Mouse (Mus musculus) limb, embryonic 14.5 days (tissue): ENCODE measurements around the gene Tpst1. TPM values are rescaled to one million over a fixed set of nuclear protein-coding genes. Genes with fewer than 3 reads are reported as not detected.

Experiments
- ATAC-seq: fragments of 200-750 bp; cut with Nextera tagmentation; 2 replicates; pipeline ENCODE4 v1.8.0; 2017; ENCODE audit warnings: low read depth, moderate number of reproducible peaks, moderate TSS enrichment; ENCODE audit not compliant: low FRiP score
- DNase-seq: peaks from one replicate; pipeline ENCODE4 v3.0.0-alpha.2; 2015; ENCODE audit warnings: low spot score
- H3K27ac ChIP-seq: fragments of 300-500 bp; sonication (generic); replicated peaks from 2 replicates; pipeline ENCODE4 v1.5.1; 2014; ENCODE audit warnings: low read depth, mild to moderate bottlenecking, low read length, moderate library complexity, mixed read lengths
- H3K27me3 ChIP-seq: fragments of 300-500 bp; sonication (generic); 2 replicates; pipeline ENCODE4 v1.6.1; 2014; ENCODE audit warnings: low read length, mixed read lengths; ENCODE audit not compliant: control insufficient read depth, insufficient read depth
- H3K36me3 ChIP-seq: fragments of 300-500 bp; sonication (generic); 2 replicates; pipeline ENCODE4 v1.6.1; 2014; ENCODE audit warnings: mild to moderate bottlenecking, low read length, moderate library complexity, mixed read lengths; ENCODE audit not compliant: control insufficient read depth, insufficient read depth
- H3K4me1 ChIP-seq: fragments of 300-500 bp; sonication (generic); 2 replicates; pipeline ENCODE4 v1.6.1; 2014; ENCODE audit warnings: antibody characterized with exemption, low read length, mixed read lengths; ENCODE audit not compliant: control insufficient read depth, insufficient read depth
- H3K4me2 ChIP-seq: fragments of 300-500 bp; sonication (generic); replicated peaks from 2 replicates; pipeline ENCODE4 v1.6.1; 2014; ENCODE audit warnings: low read depth, mild to moderate bottlenecking, low read length, moderate library complexity; ENCODE audit not compliant: severe bottlenecking
- H3K4me3 ChIP-seq: fragments of 300-500 bp; sonication (generic); replicated peaks from 2 replicates; pipeline ENCODE4 v1.5.1; 2014; ENCODE audit warnings: low read length
- H3K9ac ChIP-seq: fragments of 300-500 bp; sonication (generic); 2 replicates; pipeline ENCODE4 v1.6.1; 2014; ENCODE audit warnings: mild to moderate bottlenecking, low read depth, low read length, moderate library complexity; ENCODE audit not compliant: severe bottlenecking
- H3K9me3 ChIP-seq: fragments of 300-500 bp; sonication (generic); 2 replicates; pipeline ENCODE4 v1.6.1; 2016; ENCODE audit warnings: low read length; ENCODE audit not compliant: control insufficient read depth
- POLR2A ChIP-seq: fragments of 200-500 bp; IDR thresholded peaks from 2 replicates; pipeline ENCODE4 v1.8.0; 2012; ENCODE audit warnings: inconsistent platforms, mild to moderate bottlenecking, moderate library complexity, borderline replicate concordance; ENCODE audit not compliant: insufficient read depth, insufficient read length; ENCODE audit errors: extremely low read depth
- WGBS: fragments of 180-500 bp; shearing (Covaris S2); extraction: QIAGEN DNeasy Blood & Tissue Kit; methylation state at CpG from one replicate; pipeline ENCODE4 v1.1.7; 2014; 5-methylcytosine and 5-hydroxymethylcytosine counted together
- polyA plus RNA-seq, 2 experiments: library from polyadenylated mRNA; depleted of rRNA in 1 of 2; stranded (reverse) in 1 of 2; unstranded in 1 of 2; fragments of >200 nt; fragmentation: Nextera tagmentation in 1 of 2; extraction: Ambion mirVana in 1 of 2; gene quantifications; 2 replicates each; pipeline versions ENCODE4 v1.2.1 to v1.2.3; 2012 to 2014

The Tpst1 gene
- polyA plus RNA-seq (2012; rRNA removed): 59.3 and 68.2 TPM in 2 replicates
- 114 and 117 TPM in 2 replicates for polyA plus RNA-seq (2014; fragmentation: Nextera tagmentation; extraction: Ambion mirVana)

GRCm38 (mm10) chr5:130073026-130073425 is at the start of gene Tpst1:
TSS of gene Tpst1 (plus strand) at chr5:130073326.
- Histone ChIP-seq H3K4me2 (no peak within 1 kb of the TSS), H3K9me3 (no peaks in the 10 kb centered on the region), H3K27ac (no peak within 1 kb of the TSS), H3K4me1 (0 out of 2 replicates have a peak, but pooled peaks cover 1% of the 10 kb centered on the region), H3K27me3 (no peaks in the 10 kb centered on the region), H3K36me3 (no peaks in the 10 kb centered on the region), H3K4me3 (no peak within 1 kb of the TSS), H3K9ac (no peak within 1 kb of the TSS)
- no peak for ATAC-seq
- WGBS: 94% methylated on average over 6 of the region's 6 CpGs
- no peak for DNase-seq
- TF ChIP-seq POLR2A: no peak

- TF ChIP-seq POLR2A: no peak
- no peaks in the 10 kb centered on the region for H3K27me3 ChIP-seq
- peak; percentile 93 for ATAC-seq
- H3K4me1 ChIP-seq: peaks cover 5% of the 10 kb centered on the region
- peak overlapping the region; percentile 66 for H3K4me2 ChIP-seq
- peak overlapping the region; percentile 11; the same call in 1 of the 2 replicates for H3K27ac ChIP-seq
- no peaks in the 10 kb centered on the region for H3K36me3 ChIP-seq
- H3K4me3 ChIP-seq: peak overlapping the region; percentile 51
- DNase-seq: peak; percentile 93
- no peaks in the 10 kb centered on the region for H3K9me3 ChIP-seq
- WGBS: under 1% methylated on average over 30 of the region's 32 CpGs
- H3K9ac ChIP-seq: peak overlapping the region; percentile 54
Measured at GRCm38 (mm10) chr5:130023767-130024539, 49.2 kb upstream of the Tpst1 start.

GRCm38 (mm10) chr5:130027134-130027533 is 46.0 kb upstream of the Tpst1 start:
- no peak for DNase-seq
- Histone ChIP-seq H3K9ac (no peak overlapping the region), H3K9me3 (no peaks in the 10 kb centered on the region), H3K27me3 (no peaks in the 10 kb centered on the region), H3K4me1 (no peaks in the 10 kb centered on the region; the same call in 1 of the 2 replicates), H3K36me3 (no peaks in the 10 kb centered on the region), H3K4me2 (no peak overlapping the region), H3K27ac (no peak overlapping the region), H3K4me3 (no peak overlapping the region)
- no peak for TF ChIP-seq POLR2A
- no peak for ATAC-seq
- 75% methylated on average over 5 of the region's 5 CpGs for WGBS

DNA sequence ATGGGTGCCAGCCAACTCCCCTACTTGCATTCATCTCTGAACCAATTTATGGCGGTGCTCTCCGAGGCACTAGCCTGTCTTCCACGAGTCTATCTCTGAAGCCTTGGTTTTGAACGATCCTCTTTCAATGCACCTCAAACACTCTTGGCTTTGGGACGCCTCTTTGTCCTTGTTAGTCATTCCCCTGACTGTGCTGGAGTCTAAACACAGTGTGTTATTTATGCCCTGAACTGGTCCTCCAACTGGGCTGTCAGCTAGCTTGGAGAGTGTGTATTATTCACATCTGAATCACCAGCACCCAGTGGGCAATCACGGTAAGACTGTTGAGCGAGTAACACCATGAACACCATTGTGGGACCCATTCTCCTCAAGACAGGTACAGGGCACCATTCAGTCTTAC is 45.4 kb upstream of the Tpst1 start:
- Histone ChIP-seq H3K36me3 (no peaks in the 10 kb centered on the region), H3K9me3 (no peaks in the 10 kb centered on the region), H3K27ac (no peak overlapping the region), H3K4me1 (no peaks in the 10 kb centered on the region; the same call in 1 of the 2 replicates), H3K9ac (no peak overlapping the region), H3K27me3 (no peaks in the 10 kb centered on the region), H3K4me2 (no peak overlapping the region), H3K4me3 (no peak overlapping the region)
- no peak for TF ChIP-seq POLR2A
- DNase-seq: no peak
- 86% methylated on average over 7 of the region's 7 CpGs for WGBS
- ATAC-seq: no peak

DNA sequence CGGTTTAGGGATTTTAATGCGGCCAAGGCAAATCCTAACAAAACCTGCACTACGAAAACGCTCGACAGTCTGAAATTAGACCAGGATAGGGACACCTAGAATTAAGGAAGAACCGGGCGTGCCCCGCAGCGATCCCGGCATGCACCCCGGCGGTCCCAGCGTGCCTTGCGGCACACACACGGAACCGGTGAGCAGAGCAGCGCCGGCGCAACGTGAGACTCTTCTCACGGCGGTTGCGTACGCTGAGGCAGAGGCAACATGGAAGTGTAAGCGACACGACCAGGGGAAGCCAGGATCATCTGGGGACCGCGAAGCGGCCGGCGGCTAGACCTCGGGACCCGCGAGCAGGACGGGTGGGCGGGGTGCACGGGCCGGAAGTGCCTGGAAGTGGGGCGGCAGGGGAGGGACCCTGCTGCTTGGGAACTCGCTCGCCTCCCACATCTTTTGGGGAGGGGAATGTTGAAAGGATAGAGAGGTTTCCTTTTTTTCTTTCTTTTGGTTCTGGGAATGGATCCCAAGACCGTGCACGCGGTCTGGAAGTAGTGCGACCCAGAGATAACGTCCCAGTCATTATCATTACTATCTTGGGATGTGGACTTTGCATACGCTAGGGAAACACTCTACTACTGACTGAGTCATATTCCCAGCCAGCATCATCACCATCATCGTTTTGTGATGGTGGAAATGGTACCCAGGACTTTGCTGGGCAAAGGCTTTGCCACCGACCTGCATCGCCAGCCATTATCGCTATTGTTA is 43.8 kb upstream of the Tpst1 start, which contains the start of the genes Asl and Crcp:
Gene Asl (minus strand): TSS at position 106 of the 756 bp plus-strand sequence.
Gene Crcp (plus strand): TSS at position 149 of the 756 bp plus-strand sequence.
- Histone ChIP-seq H3K4me2 (peak within 1 kb of the TSS; percentile 78), H3K4me1 (no peaks in the 10 kb centered on the region; the same call in 1 of the 2 replicates), H3K36me3 (no peaks in the 10 kb centered on the region), H3K27me3 (no peaks in the 10 kb centered on the region), H3K27ac (peak within 1 kb of the TSS; percentile 89), H3K9me3 (no peaks in the 10 kb centered on the region), H3K4me3 (peak within 1 kb of the TSS; percentile 72), H3K9ac (peak within 1 kb of the TSS; percentile 80)
- DNase-seq (peak; percentile 63), ATAC-seq (peak; percentile 84)
- 2% methylated on average over 48 of the region's 51 CpGs for WGBS
- TF ChIP-seq POLR2A: peak; percentile 86; the same call in 1 of the 2 replicates
